Mouse (Mus musculus): ENCODE results near the gene Tial1. TPM values are rescaled to one million over a fixed set of nuclear protein-coding genes. Genes with fewer than 3 reads are reported as not detected.

Gene Tial1
- total RNA-seq, 2 experiments from 2014 or later: 112 to 115 TPM

DNA sequence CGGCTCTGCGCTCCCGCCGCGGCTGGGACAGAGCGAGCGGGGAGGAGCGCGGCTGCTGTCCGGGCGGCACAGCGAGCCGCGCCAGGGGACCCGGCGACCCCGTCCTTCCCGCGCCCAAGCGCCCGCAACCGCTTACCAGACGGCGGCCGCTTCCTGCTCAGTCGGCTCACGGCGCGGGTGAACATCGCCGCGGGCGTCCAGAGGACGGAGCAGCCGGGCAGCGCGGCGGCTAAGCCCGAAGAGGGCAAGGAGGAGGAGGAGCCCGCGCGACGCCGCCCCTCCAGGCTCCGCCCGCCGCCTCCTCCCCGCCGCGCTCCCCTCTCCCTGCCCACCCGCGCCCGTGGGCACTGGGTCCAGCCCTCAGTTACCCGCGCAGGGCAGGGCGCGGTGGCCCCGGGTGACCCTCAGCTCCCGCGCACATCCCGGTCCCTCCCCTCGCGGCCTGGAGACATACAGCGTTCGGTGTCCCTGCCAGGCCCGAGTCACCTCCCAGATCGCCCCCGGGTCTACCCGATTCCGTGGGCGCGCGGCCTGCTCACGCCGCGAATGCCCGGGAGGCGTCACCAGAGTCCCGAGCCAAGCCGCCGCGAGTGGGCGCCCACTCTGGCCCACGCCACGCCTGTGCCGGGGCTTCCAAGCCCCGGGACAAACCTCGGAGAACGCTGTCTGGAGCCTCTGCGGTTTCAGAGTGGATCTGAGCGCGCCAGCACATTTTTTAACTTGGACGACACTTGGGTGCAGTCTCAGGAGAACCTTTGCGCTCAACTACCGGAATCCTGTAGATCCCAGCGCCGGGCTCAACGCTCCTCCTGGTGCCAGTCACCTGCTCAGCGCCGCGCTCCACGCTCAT, 43.4 kb downstream of the Tial1 start, which contains the start of gene Rgs10:
Gene Rgs10, minus strand, starts transcription at position 829 of the 850 bp plus-strand sequence.
- DNase-seq: peak; percentile 47
- intact Hi-C loops (cut with DNase I): loop anchor here (10.0 kb wide), 2 partner anchors 113 to 173 kb away; partner anchors contain the start of gene Tgfb1i1

DNA sequence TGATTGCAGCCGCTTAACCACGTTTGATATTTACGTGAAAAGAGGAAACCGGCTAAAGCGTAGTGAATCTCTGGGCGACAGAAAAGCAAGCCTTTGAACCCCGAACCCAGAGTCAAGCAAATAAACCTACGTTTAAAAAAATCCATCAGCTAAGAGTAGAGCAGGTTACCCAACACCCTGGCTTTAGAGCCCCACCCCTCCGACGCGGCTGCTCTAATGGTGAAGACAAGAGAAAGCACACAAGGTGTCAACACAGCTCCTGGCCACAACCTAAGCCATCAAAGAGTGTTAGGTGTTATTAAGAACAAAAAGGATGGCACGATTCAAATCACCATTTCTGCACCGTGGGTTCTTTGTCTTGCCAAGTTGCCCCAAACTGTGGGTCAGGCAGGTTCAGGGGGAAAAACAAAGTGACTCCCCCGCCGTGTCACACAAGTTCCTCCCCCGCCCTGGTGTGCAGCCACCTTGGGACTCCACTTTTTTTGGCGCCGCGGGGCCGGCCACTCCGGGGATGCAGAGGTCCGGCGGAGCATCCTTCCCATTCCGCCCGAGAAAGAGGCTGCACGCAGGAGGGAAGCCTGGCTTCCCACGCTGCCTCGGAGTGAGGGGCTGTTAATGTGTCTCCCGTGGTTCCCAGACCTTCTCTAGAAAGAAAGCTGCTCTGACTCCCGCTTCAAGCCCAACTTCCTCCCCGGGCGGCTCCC, 44.1 kb downstream of the Tial1 start:
- intact Hi-C loops (cut with DNase I): loop anchor here (10.0 kb wide), 2 partner anchors 113 to 173 kb away; partner anchors contain the start of gene Tgfb1i1

DNA sequence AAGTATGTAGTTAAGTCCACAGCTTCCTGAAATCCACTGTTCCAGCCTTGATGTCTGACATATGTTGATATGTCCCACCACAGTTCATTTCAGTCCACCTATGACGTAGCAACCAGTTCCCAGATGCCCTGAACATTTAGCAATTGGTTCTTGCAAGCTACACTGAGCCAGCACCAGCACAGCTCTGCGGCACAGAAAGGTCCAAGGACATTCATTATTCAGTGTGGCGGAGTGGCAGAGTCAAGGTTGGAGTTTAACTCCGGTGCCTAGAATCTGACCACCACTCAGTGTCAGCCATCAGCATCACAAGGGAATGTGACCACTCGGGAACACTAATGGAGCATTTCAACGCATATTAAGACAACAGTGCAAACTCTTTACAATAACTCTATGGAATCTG, 44.9 kb downstream of the Tial1 start:
- no peak for DNase-seq
- intact Hi-C loops (cut with DNase I): loop anchor here (10.0 kb wide), 2 partner anchors 112 to 172 kb away; partner anchors contain the start of gene Tgfb1i1

More for the DNA sequence above, 44.1 kb downstream of the Tial1 start:
- DNase-seq: no peak

DNA sequence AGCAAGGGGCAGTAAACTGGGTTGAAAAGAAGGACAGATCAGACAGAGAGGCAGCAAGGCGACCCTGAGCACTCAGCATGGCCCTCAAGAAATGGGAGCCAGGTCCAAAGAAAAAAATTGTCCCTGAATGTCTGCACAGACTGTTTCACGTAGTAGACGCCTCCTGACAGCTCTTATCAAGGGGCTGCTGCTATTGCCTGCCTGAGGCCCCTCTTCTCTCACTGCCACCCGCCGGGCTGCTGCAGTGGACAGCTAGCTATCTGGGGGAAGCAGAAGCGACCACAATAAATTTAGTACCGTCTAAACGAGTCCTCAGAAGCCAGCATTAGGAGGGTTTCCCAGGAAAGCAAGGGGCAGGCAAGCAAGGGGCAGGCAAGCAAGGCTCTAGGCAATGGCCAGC, 47.1 kb downstream of the Tial1 start:
- no peak for DNase-seq
- intact Hi-C loops (cut with DNase I): loop anchor here (10.0 kb wide), 2 partner anchors 110 to 170 kb away; partner anchors contain the start of gene Tgfb1i1

DNA sequence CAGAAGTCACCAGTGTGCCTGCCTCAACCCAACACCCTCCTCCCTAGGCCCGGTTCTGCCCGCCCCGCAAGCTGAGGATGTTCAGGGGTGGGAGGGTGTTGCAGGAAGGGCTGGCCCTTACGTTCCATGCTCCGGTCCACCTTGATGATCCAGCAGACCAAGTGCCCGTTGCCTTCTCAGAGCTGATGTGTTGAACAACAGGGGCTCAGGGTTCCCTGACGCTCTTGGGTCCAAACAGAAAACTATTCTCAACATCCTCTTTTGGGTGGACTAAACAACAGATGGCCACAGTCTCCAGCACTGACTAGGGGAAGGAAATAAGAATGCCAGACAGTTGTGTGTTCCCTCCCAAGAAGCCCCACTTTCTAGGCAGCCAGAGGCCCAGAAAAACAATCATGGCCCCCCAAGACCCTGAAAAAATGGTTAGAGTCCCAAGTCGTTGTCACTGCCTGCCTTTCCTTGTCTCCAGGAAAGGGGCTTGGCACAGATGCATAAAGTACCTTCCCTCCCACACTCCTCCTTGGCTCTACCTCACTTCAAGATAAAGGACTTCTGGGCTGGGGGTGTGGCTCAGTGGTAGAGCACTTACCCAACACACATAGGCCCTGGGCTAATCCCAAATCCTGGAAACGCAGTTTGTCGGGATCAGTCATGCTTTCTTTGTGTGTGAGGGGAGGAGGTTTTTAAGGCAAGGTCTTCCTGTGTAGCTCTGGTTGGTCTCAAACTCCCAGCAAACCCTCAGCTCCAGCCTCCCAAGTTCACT, 49.3 kb downstream of the Tial1 start:
- intact Hi-C loops (cut with DNase I): loop anchor here (10.0 kb wide), 2 partner anchors 107 to 167 kb away; partner anchors contain the start of gene Tgfb1i1
- DNase-seq: no peak

DNA sequence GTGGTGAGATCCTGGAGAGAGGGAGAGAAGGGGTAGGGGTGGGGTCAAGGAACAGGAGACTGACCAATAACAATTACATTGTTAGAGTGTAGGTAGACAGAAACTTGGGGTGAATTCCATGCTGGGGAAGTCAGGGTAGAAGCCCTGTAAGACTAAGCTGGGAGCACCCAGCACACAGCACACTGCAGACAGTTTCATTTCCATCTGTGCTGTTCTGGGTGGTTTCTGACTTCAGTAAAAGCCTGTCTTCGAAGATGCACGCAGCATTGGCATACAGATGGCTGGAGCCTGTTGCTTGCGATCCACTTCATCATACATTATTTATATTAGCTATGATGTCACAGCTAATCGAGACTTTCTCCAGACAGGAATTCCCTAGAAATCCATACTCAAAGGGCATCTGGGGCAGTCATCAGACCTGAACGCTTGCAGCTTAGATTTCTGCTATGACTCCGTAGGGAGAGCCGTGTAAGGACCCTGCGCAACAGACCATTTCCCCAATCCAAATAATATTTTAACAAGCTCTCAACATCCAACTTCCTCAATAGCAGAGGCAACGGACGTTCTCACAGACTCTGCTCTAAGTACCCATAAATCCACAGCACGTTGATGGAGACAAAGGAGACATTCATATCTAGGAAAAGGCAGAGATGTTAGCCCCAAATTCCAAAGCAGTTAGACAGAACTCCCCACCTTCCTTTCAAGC, 50.7 kb downstream of the Tial1 start:
- intact Hi-C loops (cut with DNase I): loop anchor here (10.0 kb wide), 2 partner anchors 106 to 166 kb away; partner anchors contain the start of gene Tgfb1i1
- DNase-seq: no peak

DNA sequence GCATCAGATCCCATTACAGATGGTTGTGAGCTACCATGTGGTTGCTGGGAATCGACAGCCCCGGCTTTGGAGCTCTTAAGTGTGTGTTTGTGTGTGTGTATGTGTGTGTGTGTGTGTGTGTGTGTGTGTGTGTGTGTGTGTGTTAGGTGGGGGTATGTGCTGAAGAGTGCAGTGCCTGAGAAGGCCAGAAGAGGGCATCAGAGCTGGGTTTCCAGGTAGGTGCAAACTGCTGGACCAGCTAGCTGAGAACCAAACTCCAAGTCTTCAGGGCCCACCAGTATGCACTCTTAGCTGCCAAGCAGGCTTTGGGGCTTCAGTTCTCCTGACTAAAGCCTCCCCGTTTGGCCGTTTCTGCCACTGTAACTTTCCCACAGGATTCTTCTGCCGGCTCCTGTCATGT, 53.3 kb downstream of the Tial1 start:
- intact Hi-C loops (cut with DNase I): no loop called here
- DNase-seq: no peak

DNA sequence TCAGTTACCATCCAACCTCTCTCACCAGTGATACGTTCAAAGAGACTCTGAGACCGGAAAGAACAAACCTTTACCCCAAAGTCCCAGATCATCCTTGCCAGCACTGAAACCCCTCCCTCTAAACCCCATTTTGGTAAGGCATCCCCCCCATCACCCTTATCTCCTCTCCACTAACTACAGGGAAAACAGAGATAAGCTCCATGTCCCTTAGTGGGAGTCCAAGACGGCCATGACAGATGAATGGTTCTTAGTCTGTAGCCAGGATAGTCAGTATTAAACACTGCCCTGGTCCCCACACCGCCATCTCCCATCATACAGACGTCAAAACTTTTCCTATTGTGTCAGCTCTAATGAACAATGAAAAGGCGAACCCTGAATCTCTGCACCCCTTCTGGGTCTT, 57.5 kb downstream of the Tial1 start:
- intact Hi-C loops (cut with DNase I): no loop called here
- no peak for DNase-seq

DNA sequence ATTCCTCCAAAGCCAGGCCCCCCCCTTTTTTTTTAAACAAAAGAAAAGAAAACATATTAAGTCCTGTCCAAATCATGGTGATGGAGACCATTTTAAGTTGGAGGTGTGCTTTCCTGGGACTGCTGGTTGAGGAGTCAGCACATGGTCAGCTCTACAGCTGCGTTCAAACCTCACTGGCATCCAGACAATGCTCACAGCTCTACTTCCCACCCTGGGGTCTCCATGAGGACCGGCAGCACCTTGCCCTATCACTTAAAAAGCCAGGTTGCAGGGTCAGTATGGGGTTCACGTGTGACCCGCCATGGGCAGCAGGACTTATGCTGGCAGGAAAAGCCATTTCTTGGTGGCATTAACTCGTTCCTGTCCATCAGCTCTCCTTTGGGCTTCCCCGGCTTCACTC, 57.9 kb downstream of the Tial1 start:
- intact Hi-C loops (cut with DNase I): no loop called here
- DNase-seq: no peak

DNA sequence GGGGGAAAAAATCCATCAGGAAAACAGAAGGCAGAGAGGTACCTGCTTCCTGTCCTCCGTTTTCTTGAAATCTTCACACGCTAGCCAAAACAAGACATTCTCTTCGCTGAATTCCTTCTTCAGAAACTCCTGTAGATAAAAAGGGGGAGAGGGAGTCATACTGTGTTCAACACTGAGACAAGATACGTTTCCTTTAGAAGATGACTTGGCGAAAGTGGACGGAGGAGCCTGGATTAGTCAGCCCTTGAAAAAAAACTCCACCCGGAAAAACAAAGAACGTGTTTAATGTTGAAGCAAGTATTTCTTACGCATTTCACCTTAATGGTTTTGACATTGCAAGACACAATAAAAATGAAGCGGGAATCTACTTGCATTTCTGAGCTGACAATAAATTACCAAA, 58.4 kb downstream of the Tial1 start:
- no peak for DNase-seq
- intact Hi-C loops (cut with DNase I): no loop called here

DNA sequence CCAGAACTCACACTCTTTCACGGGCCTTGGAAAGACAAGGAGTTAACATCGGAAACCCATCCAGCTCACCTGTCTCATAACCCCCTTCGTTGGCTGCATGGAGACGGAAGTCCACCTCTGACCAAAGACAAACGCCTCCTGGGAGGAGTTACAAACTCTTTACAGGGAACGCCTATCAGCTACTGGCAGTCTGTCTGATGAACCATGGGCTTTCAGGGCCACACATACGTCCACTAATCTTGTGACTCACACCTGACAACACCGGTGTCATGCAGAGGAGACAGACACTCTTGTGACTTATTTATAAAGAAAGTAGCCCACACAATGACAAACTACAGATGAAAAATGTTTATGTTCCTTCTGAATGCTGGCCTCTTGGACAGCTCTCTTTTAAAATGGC, 58.9 kb downstream of the Tial1 start:
- DNase-seq: no peak
- intact Hi-C loops (cut with DNase I): no loop called here

DNA sequence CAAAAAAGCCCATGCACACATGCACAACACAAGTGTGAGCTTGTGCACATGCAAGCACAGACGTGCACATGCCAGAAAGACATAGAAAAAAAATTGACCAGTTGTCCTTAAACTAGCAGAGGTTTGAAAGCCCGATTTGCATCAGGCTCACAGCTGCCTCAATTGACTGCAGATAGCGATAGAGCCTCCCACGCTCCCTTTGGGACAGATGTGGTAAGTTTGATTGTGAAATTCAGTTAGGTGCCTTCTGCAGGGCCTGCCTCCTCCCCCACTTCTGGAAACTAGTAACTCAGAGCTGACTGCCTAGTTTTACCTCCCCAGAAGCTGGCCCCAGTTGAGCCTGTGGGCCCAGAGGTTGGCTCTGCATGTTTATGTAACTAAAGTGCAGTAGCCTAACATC, 62.9 kb downstream of the Tial1 start:
- intact Hi-C loops (cut with DNase I): no loop called here
- no peak for DNase-seq

DNA sequence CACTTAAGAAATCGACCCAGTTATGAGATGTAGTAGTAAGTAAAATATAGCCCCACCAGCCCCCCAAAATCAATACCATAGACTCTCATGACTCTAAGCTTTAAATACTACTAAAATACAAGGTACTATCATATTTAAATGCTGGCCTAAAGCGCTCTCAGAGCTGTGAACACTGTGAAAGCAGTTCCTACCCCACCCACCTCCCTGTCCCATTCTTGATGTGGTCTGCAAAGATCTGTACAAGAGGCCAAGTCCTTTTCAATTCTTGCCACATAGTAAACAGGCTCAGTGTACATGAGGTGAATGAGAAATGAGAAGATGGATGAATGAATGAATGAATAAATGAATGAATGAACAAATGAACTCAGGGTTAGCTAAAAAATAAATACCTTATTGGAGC, 64.5 kb downstream of the Tial1 start:
- DNase-seq: no peak
- intact Hi-C loops (cut with DNase I): no loop called here

DNA sequence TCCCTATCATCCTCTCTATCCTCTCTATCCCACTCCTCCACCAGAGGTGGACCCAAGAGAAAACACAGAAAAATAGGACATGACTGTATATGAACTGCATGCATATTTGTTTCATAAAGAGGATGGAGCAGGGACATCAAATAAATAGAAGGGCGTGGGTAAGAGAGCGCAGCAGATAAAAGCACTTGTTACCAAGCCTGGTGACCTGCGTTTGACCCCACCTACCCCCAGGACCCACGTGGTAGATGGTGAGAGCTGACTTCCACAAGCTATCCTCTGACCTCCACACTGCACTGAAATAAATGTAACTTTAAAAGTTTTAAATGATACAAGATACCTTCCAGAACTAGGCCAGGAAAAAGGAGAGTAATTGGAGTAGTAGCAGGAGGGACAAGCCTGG, 67.8 kb downstream of the Tial1 start:
- no peak for DNase-seq
- intact Hi-C loops (cut with DNase I): no loop called here

DNA sequence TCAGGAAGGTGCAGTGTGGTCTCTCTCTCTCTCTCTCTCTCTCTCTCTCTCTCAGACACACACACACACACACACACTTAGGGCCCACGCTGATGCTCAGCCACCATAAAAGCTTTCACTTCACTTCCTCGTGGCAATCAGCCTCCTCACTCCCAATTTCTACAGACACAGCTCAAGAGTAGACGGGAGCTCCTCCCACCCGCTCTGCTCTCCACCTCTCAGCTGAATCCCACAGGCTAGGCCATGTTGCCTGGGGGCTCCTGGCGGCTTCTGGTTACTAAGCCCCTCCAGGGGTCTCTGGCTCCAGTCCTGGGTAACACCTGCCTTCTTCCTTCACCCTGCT, 68.6 kb downstream of the Tial1 start:
- no peak for DNase-seq
- intact Hi-C loops (cut with DNase I): no loop called here

DNA sequence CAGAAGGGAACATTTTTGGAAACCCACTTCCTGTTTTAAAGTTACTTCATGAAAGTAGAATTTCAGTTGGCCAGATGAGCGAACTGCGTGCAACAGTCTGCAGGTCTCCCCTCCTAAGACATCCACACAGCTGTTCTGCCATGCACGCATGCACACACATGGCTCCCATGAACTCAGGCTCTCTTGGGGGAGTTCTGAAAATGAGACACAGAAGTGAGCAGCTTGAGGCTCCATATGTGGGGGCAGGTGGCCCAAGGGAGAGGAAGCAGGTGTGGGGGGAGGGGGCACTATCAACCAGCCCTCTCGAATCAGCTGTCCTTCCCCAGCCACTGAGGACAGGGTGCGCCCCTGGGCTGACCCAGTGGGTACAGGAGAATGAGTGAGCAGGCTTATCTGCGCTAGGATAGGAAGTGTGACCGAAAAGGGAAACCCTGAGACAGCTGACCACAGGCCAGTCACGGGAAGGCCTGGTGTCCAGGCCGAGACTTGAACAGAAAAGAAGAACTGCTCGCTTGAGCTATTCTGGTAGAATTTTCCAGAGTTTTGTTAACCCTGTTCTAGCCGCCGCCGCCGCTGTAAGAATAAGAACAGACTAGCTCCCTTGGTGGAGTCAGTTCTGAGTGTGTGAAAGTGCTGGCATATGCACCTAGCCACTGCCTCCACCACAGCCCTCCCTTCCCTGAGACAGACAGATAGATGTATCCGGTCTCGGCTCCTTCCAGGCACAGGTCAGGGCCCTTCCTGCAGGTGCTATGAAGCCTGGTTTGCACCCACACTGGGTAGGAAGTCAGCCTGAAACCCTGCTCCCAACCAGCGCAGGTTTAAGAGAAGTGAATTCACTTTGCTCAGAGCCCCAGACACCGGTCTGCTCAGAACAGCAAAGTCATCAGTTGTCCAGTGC, 69.2 kb downstream of the Tial1 start:
- intact Hi-C loops (cut with DNase I): no loop called here
- no peak for DNase-seq

DNA sequence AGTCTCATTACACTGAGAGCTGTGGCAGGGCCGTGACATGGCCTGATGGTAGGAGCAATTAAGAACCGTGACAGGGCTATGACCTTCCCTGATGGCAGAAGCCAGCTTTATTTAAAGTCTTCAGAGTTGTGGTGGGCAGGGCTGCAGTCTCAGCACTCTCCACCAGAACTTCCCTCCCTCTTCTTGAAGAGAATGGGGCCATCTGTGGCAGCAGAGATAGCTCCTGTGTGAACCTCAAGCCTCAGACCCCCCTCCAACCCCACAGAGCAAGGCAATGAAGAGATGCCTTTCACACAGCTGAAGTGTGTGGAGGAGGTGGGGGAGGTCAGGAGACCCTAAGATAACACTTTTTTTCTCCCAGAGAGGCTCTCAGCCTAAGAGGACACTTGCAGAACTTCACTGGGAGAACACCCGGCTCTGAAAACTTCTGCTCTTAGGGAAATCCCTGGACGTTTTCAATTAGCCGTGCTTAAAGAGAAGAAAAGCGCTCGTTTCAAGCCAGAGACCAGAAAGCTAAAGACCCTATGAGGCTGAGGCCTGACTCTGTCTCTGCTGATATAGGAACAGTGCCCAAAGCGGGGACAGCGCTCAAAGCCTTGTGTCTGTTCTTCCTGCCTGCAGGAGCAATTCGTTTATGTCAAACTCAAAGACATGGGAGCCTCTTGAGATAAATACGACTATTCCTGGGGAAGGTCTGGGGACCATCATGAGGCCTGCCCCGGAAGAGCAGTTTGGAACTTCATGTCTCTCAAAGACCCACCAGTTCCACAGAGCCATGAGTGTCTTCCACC, 70.1 kb downstream of the Tial1 start:
- intact Hi-C loops (cut with DNase I): no loop called here
- DNase-seq: no peak
